Mouse (Mus musculus) monocyte, adult 5-6 weeks (primary cell): ENCODE measurements around the gene 1700049E17Rik2. TPM values are rescaled to one million over a fixed set of nuclear protein-coding genes. Genes with fewer than 3 reads are reported as not detected.
"Not testable (repeated sequence)": the region's sequence is repeated elsewhere in the genome, so short reads cannot be mapped to it uniquely, and the experiment has no call there.

Experiments used
- ATAC-seq: fragments of 153-309, 156-312 bp; replicated peaks from 2 replicates; pipeline ENCODE4 v1.8.0; 2017; ENCODE audit warnings: mild to moderate bottlenecking; ENCODE audit not compliant: low TSS enrichment, insufficient number of reproducible peaks, severe bottlenecking, poor library complexity, low FRiP score
- total RNA-seq: library from RNA; stranded (forward); fragments of 200-1000, 200-491, 200-594 nt; gene quantifications from 3 replicates; pipeline ENCODE4 v1.2.3, GENCODE M21; 2017

The 1700049E17Rik2 gene
- total RNA-seq = not detected in 3 replicates

- ATAC-seq = not testable (repeated sequence)
Measured at GRCm38 (mm10) chr14:41572911-41573310, at the start of gene 1700049E17Rik2. Gene 1700049E17Rik2 (plus strand): TSS chr14:41573211.

- ATAC-seq = not testable (repeated sequence)
Measured at GRCm38 (mm10) chr14:41524695-41525094, 48.3 kb upstream of the 1700049E17Rik2 start.

- ATAC-seq = not testable (repeated sequence)
Measured at GRCm38 (mm10) chr14:41555483-41555882, 17.5 kb upstream of the 1700049E17Rik2 start, which contains the start of gene Gm7970. Gene Gm7970 (minus strand): TSS chr14:41555583.

- ATAC-seq = not testable (repeated sequence)
Measured at GRCm38 (mm10) chr14:41586346-41586745, 13.3 kb downstream of the 1700049E17Rik2 start.

- ATAC-seq = not testable (repeated sequence)
Measured at GRCm38 (mm10) chr14:41600935-41601334, 27.9 kb downstream of the 1700049E17Rik2 start.

- not testable (repeated sequence) for ATAC-seq
Measured at GRCm38 (mm10) chr14:41610690-41611089, 37.7 kb downstream of the 1700049E17Rik2 start.

GRCm38 (mm10) chr14:41622535-41622934 is 49.5 kb downstream of the 1700049E17Rik2 start:
- not testable (repeated sequence) for ATAC-seq

- ATAC-seq = not testable (repeated sequence)
Measured at GRCm38 (mm10) chr14:41624512-41624911, 51.5 kb downstream of the 1700049E17Rik2 start, which contains the start of gene Gm3072. Gene Gm3072 (minus strand): TSS chr14:41624612.

- ATAC-seq = not testable (repeated sequence)
Measured at GRCm38 (mm10) chr14:41630144-41630543, 57.1 kb downstream of the 1700049E17Rik2 start.

Other genes starting within 250 kb of the 1700049E17Rik2 start
- gene Gm5798, start 224.6 kb upstream of the 1700049E17Rik2 start, total RNA-seq = not detected in 3 replicates
- gene Gm7945, start 186.8 kb upstream of the 1700049E17Rik2 start, total RNA-seq = not detected in 3 replicates
- not detected in 3 replicates for gene Gm6482, start 164.9 kb upstream of the 1700049E17Rik2 start, total RNA-seq
- gene Gm7954, start 119.7 kb upstream of the 1700049E17Rik2 start, total RNA-seq = not detected in 3 replicates
- gene Gm3486, start 83.7 kb upstream of the 1700049E17Rik2 start, total RNA-seq = not detected in 3 replicates
- gene Gm7970, start 17.6 kb upstream of the 1700049E17Rik2 start, total RNA-seq = not detected in 3 replicates
- gene Gm3072, start 51.4 kb downstream of the 1700049E17Rik2 start, total RNA-seq = not detected in 3 replicates
- gene Gm3676, start 73.3 kb downstream of the 1700049E17Rik2 start, total RNA-seq = not detected in 3 replicates
- not detected in 3 replicates for gene Gm8068, start 128.7 kb downstream of the 1700049E17Rik2 start, total RNA-seq
- gene Gm7929, start 177.4 kb downstream of the 1700049E17Rik2 start, total RNA-seq = not detected in 3 replicates
- gene Gm47189, start 199.2 kb downstream of the 1700049E17Rik2 start, total RNA-seq = not detected in 3 replicates